Mouse (Mus musculus) forebrain, embryonic 14.5 days (tissue): Measurements from ENCODE around the gene Fam69b. TPM values are rescaled to one million over a fixed set of nuclear protein-coding genes. Genes with fewer than 3 reads are reported as not detected.

Experiments
- ATAC-seq: fragments of 200-750 bp; cut with Nextera tagmentation; 2 replicates; pipeline ENCODE4 v1.8.0; 2017; ENCODE audit warnings: mild to moderate bottlenecking, moderate library complexity
- DNase-seq: peaks from one replicate; pipeline ENCODE4 v3.0.0-alpha.2; 2015; ENCODE audit warnings: low spot score
- H3K27ac ChIP-seq: fragments of 300-500 bp; sonication (generic); 2 replicates; pipeline ENCODE4 v1.5.1; 2014; ENCODE audit warnings: low read depth, mild to moderate bottlenecking, control low read depth, low read length, moderate library complexity
- H3K27me3 ChIP-seq: fragments of 300-500 bp; sonication (generic); replicated peaks from 2 replicates; pipeline ENCODE4 v1.6.1; 2014; ENCODE audit warnings: low read length, control low read depth, mixed read lengths; ENCODE audit not compliant: control insufficient read depth, insufficient read depth
- H3K36me3 ChIP-seq: fragments of 300-500 bp; sonication (generic); 2 replicates; pipeline ENCODE4 v1.6.1; 2014; ENCODE audit warnings: low read length, control low read depth; ENCODE audit not compliant: control insufficient read depth, insufficient read depth
- H3K4me1 ChIP-seq: fragments of 300-500 bp; sonication (generic); 2 replicates; pipeline ENCODE4 v1.6.1; 2014; ENCODE audit warnings: antibody characterized with exemption, low read length, control low read depth; ENCODE audit not compliant: control insufficient read depth, insufficient read depth
- H3K4me2 ChIP-seq: fragments of 300-500 bp; sonication (generic); 2 replicates; pipeline ENCODE4 v1.6.1; 2014; ENCODE audit warnings: mild to moderate bottlenecking, control low read depth, low read length
- H3K4me3 ChIP-seq: fragments of 300-500 bp; sonication (generic); 2 replicates; pipeline ENCODE4 v1.5.1; 2014; ENCODE audit warnings: low read depth, low read length, control low read depth
- H3K9ac ChIP-seq: fragments of 300-500 bp; sonication (generic); 2 replicates; pipeline ENCODE4 v1.6.1; 2014; ENCODE audit warnings: mild to moderate bottlenecking, low read length, control low read depth, moderate library complexity
- H3K9me3 ChIP-seq: fragments of 300-500 bp; sonication (generic); replicated peaks from 2 replicates; pipeline ENCODE4 v1.6.1; 2016; ENCODE audit warnings: low read length, control low read depth, mixed read lengths; ENCODE audit not compliant: control insufficient read depth
- WGBS: fragments of 180-500 bp; shearing (Covaris S2); extraction: QIAGEN DNeasy Blood & Tissue Kit; methylation state at CpG from one replicate; pipeline ENCODE4 v1.1.7; 2014; 5-methylcytosine and 5-hydroxymethylcytosine counted together
- polyA plus RNA-seq: library from polyadenylated mRNA; unstranded; fragments of >200 nt; fragmentation: Nextera tagmentation; extraction: Ambion mirVana; gene quantifications from 2 replicates; pipeline ENCODE4 v1.2.1, GENCODE M21; 2014

Fam69b gene
- polyA plus RNA-seq, 1 experiment from 2014 or later: 97.4 TPM

- ATAC-seq (no peak), DNase-seq (no peak)
- Histone ChIP-seq H3K4me1 (peaks cover 13% of the 10 kb centered on the region), H3K27ac (no peak overlapping the region), H3K36me3 (peaks cover 54% of the 10 kb centered on the region), H3K9ac (0 out of 2 replicates have a peak overlapping the region, but pooled peaks have one; percentile 5), H3K4me3 (no peak overlapping the region), H3K9me3 (no peaks in the 10 kb centered on the region), H3K27me3 (no peaks in the 10 kb centered on the region), H3K4me2 (peak overlapping the region; percentile 68; the same call in 1 of the 2 replicates)
- WGBS: 83% methylated on average over 4 of the region's 4 CpGs
Observed at GRCm38 (mm10) chr2:26637316-26637932, 9.2 kb downstream of the Fam69b start.

- peaks cover 13% of the 10 kb centered on the region for H3K4me1 ChIP-seq
- DNase-seq: no peak
Observed at GRCm38 (mm10) chr2:26638039-26638438, 9.8 kb downstream of the Fam69b start.

DNA sequence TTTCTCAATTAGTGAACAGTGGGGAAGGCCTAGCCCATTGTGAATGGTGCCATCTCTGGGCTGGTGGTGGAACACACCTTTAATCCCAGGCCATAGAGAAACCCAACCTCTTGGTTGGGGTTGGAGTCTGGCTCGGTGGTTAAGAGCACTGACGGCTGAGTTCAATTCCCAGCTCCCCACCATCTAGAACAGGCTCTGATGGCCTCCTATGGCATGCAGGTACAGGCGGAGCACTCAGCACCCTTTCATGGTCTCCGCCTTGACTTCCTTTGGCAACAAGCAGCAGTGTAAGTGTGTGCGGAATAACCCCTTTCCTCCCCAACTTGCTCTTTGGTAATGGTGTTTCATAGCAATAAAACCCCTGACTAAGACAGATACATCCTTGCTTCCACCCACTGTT lies 10.3 kb downstream of the Fam69b start:
- 60% methylated on average over 5 of the region's 5 CpGs for WGBS
- Histone ChIP-seq H3K36me3 (peaks cover 49% of the 10 kb centered on the region), H3K9ac (peak overlapping the region; percentile 99; the same call in 1 of the 2 replicates), H3K27ac (no peak overlapping the region), H3K27me3 (no peaks in the 10 kb centered on the region), H3K4me3 (peak overlapping the region; percentile 94), H3K4me2 (peak overlapping the region; percentile 68), H3K4me1 (peaks cover 13% of the 10 kb centered on the region), H3K9me3 (no peaks in the 10 kb centered on the region)
- DNase-seq (no peak), ATAC-seq (no peak)

More at GRCm38 (mm10) chr2:26638039-26638438, 9.8 kb downstream of the Fam69b start:
- Histone ChIP-seq H3K27me3 (no peaks in the 10 kb centered on the region), H3K4me3 (peak overlapping the region; percentile 94; the same call in 1 of the 2 replicates), H3K36me3 (peaks cover 54% of the 10 kb centered on the region), H3K27ac (no peak overlapping the region), H3K9me3 (no peaks in the 10 kb centered on the region), H3K9ac (peak overlapping the region; percentile 32; the same call in 1 of the 2 replicates), H3K4me2 (peak overlapping the region; percentile 68)
- 87% methylated on average over 5 of the region's 5 CpGs for WGBS
- ATAC-seq: no peak

GRCm38 (mm10) chr2:26639083-26639482 lies 10.8 kb downstream of the Fam69b start:
- peak overlapping the region; percentile 94 for H3K4me3 ChIP-seq
- DNase-seq: peak; percentile 65
- peaks cover 45% of the 10 kb centered on the region for H3K36me3 ChIP-seq
- H3K4me2 ChIP-seq: peak overlapping the region; percentile 68
- no peaks in the 10 kb centered on the region for H3K9me3 ChIP-seq
- H3K27ac ChIP-seq: no peak overlapping the region
- peak overlapping the region; percentile 99 for H3K9ac ChIP-seq
- peak; percentile 42; the same call in 1 of the 2 replicates for ATAC-seq
- H3K4me1 ChIP-seq: peaks cover 13% of the 10 kb centered on the region
- WGBS: 11% methylated on average over 8 of the region's 8 CpGs
- H3K27me3 ChIP-seq: no peaks in the 10 kb centered on the region

GRCm38 (mm10) chr2:26639838-26640830 lies 11.9 kb downstream of the Fam69b start:
- Histone ChIP-seq H3K4me2 (peak overlapping the region; percentile 68), H3K27ac (peak overlapping the region; percentile 60), H3K9me3 (no peaks in the 10 kb centered on the region), H3K27me3 (no peaks in the 10 kb centered on the region), H3K4me3 (peak overlapping the region; percentile 94), H3K36me3 (peaks cover 35% of the 10 kb centered on the region), H3K9ac (peak overlapping the region; percentile 99), H3K4me1 (peaks cover 13% of the 10 kb centered on the region)
- DNase-seq (peak; percentile 98), ATAC-seq (peak; percentile 92)
- WGBS: 5% methylated on average over 49 of the region's 49 CpGs

DNA sequence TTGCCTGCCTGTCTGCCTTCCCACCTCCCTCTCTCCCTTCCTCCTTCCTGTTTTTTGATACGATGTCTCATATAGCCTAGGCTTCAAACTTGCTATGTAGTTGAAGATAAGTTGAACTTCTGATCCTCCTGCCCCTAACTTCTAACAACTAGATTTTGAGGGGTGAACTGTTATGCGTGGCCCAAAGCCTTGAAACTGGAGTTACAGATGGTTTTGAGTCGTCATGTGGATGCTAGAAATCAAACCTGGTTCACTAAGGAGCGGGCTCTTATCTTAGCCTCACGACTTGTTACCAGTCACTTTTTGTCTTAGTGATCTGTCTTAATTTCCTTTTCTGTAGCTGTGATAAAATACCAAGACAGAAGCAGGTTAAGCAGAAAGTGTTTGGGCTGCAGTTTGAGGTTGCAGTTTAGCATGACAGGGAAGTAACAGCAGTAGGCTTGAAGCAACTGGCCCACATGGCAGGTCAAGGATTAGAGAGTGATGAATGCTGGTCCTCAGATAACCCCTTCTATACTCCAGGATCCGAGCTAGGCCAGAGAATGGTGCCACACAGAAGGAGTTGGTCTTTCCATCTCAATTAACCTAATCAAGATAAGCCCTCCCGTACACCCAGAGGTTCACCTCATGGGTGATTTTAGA lies 12.9 kb downstream of the Fam69b start:
- no peak for ATAC-seq
- Histone ChIP-seq H3K4me2 (no peak overlapping the region), H3K27ac (no peak overlapping the region), H3K4me1 (peaks cover 13% of the 10 kb centered on the region), H3K27me3 (no peaks in the 10 kb centered on the region), H3K9me3 (no peaks in the 10 kb centered on the region), H3K9ac (no peak overlapping the region), H3K36me3 (peaks cover 25% of the 10 kb centered on the region), H3K4me3 (no peak overlapping the region)
- WGBS: 80% methylated on average over 7 of the region's 7 CpGs
- no peak for DNase-seq

- H3K27me3 ChIP-seq: no peaks in the 10 kb centered on the region
- DNase-seq: no peak
- no peak overlapping the region for H3K9ac ChIP-seq
- H3K36me3 ChIP-seq: no peaks in the 10 kb centered on the region
- no peak for ATAC-seq
- H3K4me2 ChIP-seq: no peak overlapping the region
- no peak overlapping the region for H3K27ac ChIP-seq
- no peak overlapping the region for H3K4me3 ChIP-seq
- no peaks in the 10 kb centered on the region for H3K9me3 ChIP-seq
- WGBS: 67% methylated on average over 2 of the region's 2 CpGs
- peaks cover 1% of the 10 kb centered on the region for H3K4me1 ChIP-seq
Observed at GRCm38 (mm10) chr2:26643942-26644341, 15.7 kb downstream of the Fam69b start.

DNA sequence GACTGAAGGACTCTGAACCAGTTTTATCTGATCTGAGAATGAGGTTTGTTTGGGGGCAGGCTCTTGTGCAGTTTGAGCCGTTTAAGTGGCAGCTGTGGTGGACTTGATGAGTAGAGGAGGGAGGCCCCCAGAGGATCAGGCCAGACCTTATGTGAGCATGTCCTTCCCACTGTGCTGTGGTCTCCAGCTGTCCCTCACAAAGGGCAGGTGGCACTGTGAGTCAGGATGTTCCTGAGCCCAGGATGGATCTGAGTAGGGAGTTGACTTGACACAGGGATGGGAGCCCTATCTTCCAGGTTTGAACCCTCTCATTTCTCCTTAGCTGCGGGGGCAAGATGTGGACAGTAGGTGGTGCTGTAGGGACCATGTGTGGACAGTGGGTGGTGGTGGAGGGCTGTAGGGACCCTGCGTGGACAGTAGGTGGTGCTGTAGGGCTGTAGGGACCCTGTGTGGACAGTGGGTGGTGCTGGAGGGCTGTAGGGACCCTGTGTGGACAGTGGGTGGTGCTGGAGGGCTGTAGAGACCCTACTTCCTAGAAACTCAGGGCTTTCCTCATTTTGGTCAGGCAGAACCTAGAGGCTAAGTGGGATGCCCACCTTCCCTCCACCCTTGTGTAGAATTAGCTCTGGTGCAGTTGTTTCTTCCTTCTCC lies 18.5 kb downstream of the Fam69b start:
- Histone ChIP-seq H3K27me3 (no peaks in the 10 kb centered on the region), H3K4me2 (no peak overlapping the region), H3K4me1 (no peaks in the 10 kb centered on the region), H3K9ac (no peak overlapping the region), H3K27ac (no peak overlapping the region), H3K9me3 (no peaks in the 10 kb centered on the region), H3K36me3 (no peaks in the 10 kb centered on the region), H3K4me3 (no peak overlapping the region)
- 37% methylated on average over 3 of the region's 3 CpGs for WGBS
- DNase-seq (peak; percentile 92), ATAC-seq (peak; percentile 98)
